Mouse (Mus musculus) G1E (cell line): ENCODE results near the gene Hes7.

ENCODE experiments used
- CTCF ChIP-seq: IDR thresholded peaks from 2 replicates; pipeline ENCODE4 v1.5.1; 2012; ENCODE audit warnings: low read depth, low read length, inconsistent platforms, mixed read lengths
- GATA1 ChIP-seq: IDR thresholded peaks from 2 replicates; pipeline ENCODE4 v1.6.1; 2012; ENCODE audit warnings: borderline replicate concordance, low read length, inconsistent platforms, mixed read lengths
- GATA2 ChIP-seq: IDR thresholded peaks from 2 replicates; pipeline ENCODE4 v1.6.1; 2012; ENCODE audit warnings: low read depth, low read length, inconsistent platforms, borderline replicate concordance
- POLR2AphosphoS5 ChIP-seq: IDR thresholded peaks from 2 replicates; pipeline ENCODE4 v1.6.1; 2012; ENCODE audit warnings: low read depth, low read length, inconsistent platforms; ENCODE audit not compliant: insufficient replicate concordance
- TAL1 ChIP-seq: conservative IDR thresholded peaks from 2 replicates; pipeline ENCODE4 v1.6.1; 2012; ENCODE audit warnings: low read depth, low read length, inconsistent platforms, mixed read lengths

GRCm38 (mm10) chr11:69123056-69123692, 3.0 kb downstream of the Hes7 start:
- no peak for TF ChIP-seq CTCF
- no peak for TF ChIP-seq GATA1
- no peak for TF ChIP-seq GATA2
- no peak for TF ChIP-seq TAL1
- TF ChIP-seq POLR2AphosphoS5, result no peak
